Mouse (Mus musculus): ENCODE measurements at regions not wholly inside any gene's neighbourhood (a gene's known extent, or its start where the extent isn't known, plus 50 kb on each side); places are given as distances from the start of the nearest gene placed in this dataset.

DNA sequence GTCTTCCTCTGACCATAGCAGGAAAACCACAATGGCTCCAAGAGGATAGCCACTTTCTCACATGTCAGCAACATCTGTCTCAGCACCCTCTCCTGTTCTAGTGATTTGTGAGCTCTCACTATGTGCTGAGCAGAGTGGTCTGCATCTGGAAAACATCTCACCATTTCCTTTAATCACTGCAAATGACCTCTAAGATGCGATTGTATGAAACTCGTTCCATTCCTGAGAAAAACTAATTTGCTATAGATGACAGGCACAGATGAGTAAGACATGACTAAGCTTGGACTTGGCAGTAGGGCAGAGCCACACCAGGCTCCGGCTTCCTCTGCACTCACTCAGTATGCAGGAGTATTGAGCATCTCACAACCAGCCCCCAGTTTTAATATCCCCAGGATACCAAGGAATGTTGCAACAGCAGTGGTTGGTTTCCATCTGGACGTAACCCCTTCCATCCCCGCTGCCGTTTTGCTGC is 150.1 kb downstream of the AI593442 start:
- TF ChIP-seq CTCF (IDR thresholded peaks at IDR 0.05; ENCODE audit: low read depth, low read length) (no peak), GATA1 (IDR thresholded peaks at IDR 0.05; ENCODE audit: borderline replicate concordance, low read length) (no peak), POLR2AphosphoS5 (IDR thresholded peaks at IDR 0.05; ENCODE audit: insufficient replicate concordance, low read depth, low read length) (no peak)

Data from G1E (cell line).